Comparison of ENCODE assay signal across 30 mouse cellular contexts in the genomic region with DNA sequence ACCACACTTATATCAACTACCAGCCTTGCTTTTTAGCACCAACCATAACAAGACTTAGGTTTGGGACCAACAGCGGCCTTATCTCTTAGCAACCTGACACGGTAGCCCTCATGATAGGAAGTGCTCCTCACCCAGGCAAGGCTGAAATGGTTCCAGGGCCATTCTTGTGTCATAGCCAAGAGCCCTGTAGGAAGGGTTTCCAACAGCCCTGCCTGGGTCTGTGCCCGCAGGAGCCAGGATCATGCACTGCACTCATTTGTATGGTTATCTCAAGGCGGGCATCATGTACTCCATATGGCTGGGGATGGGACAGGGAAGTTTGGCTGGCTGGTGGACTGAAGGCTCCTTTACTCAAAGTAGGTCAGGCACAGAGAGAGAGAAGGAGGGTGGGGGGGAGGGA. TPM values are rescaled to one million over a fixed set of nuclear protein-coding genes. Genes with fewer than 3 reads are reported as not detected.
DNase-seq lines count a peak whose midpoint lies in the region; ATAC-seq lines count a peak whose summit lies in the region.
"Had no signal": no experiment of that assay in that cellular context is flagged by ENCODE, and none has a peak within 500 bp of the region (broad histone marks: within the 10 kb centered on the region; RNA-seq: fewer than 3 reads in every experiment).

No protein-coding gene starts in this region.

- ATAC-seq in heart, embryonic 12.5 days (ENCODE audit: insufficient number of reproducible peaks, low FRiP score): no peak
- no peak for ATAC-seq in hindbrain, embryonic 14.5 days (ENCODE audit: low FRiP score)
- no peak for ATAC-seq in neural tube, embryonic 15.5 days (ENCODE audit: low FRiP score)
- ATAC-seq: forebrain, embryonic 15.5 days; inflammation-experienced regulatory T-cells, adult 6 months; liver, embryonic 12.5 days; liver, postnatal 0 days had no signal

- no peak overlapping the region for H3K9ac ChIP-seq in heart, embryonic 12.5 days
- no peak overlapping the region for H3K9ac ChIP-seq in hindbrain, embryonic 14.5 days
- H3K9ac ChIP-seq in neural tube, embryonic 15.5 days (replicated peaks): no peak overlapping the region
- H3K9ac ChIP-seq: embryonic facial prominence, embryonic 12.5 days; forebrain, embryonic 15.5 days; heart, embryonic 13.5 days; hindbrain, embryonic 15.5 days; liver, embryonic 12.5 days; liver, postnatal 0 days; midbrain, embryonic 12.5 days; neural tube, embryonic 12.5 days had no signal

- WGBS in heart, embryonic 12.5 days: 68% methylated on average over 4 of the region's 4 CpGs
- 91% methylated on average over 4 of the region's 4 CpGs for WGBS in hindbrain, embryonic 14.5 days
- 92% methylated on average over 4 of the region's 4 CpGs for WGBS in neural tube, embryonic 15.5 days

- DNase-seq in heart, postnatal 14 days: peak; percentile 6 to 37
- DNase-seq in cerebellum, adult 11-12 months: peak; percentile 68
- DNase-seq in cerebellum, adult 8-10 months: peak; percentile 36
- peak; percentile 69 to 78 for DNase-seq in cerebellum, postnatal 25 days
- no peak for DNase-seq in hindbrain, embryonic 14.5 days (ENCODE audit: low spot score)
- DNase-seq: adrenal gland, postnatal 25 days; B cell, adult 2 months; gastrocnemius, postnatal 36 days; kidney, adult 11 months; kidney, postnatal 14 days; left cerebral cortex, postnatal 4 days; liver, postnatal 0 days; lung, postnatal 36 days; right cerebral cortex, postnatal 14 days; thymus, postnatal 4 days had no signal

- H3K9me3 ChIP-seq in heart, embryonic 12.5 days (replicated peaks): no peaks in the 10 kb centered on the region
- H3K9me3 ChIP-seq in hindbrain, embryonic 14.5 days (ENCODE audit: control insufficient read depth, low read length): no peaks in the 10 kb centered on the region
- H3K9me3 ChIP-seq in neural tube, embryonic 15.5 days (replicated peaks): no peaks in the 10 kb centered on the region
- H3K9me3 ChIP-seq: embryonic facial prominence, embryonic 12.5 days; forebrain, embryonic 15.5 days; heart, embryonic 13.5 days; hindbrain, embryonic 15.5 days; liver, embryonic 12.5 days; midbrain, embryonic 12.5 days; neural tube, embryonic 12.5 days had no signal

- intact Hi-C loops in heart, postnatal 14 days (cut with DNase I): no loop called here

- no peak overlapping the region for H3K4me3 ChIP-seq in heart, embryonic 12.5 days
- no peak overlapping the region for H3K4me3 ChIP-seq in hindbrain, embryonic 14.5 days (replicated peaks; ENCODE audit: low read length)
- no peak overlapping the region for H3K4me3 ChIP-seq in neural tube, embryonic 15.5 days (replicated peaks)
- H3K4me3 ChIP-seq: embryonic facial prominence, embryonic 12.5 days; forebrain, embryonic 15.5 days; heart, embryonic 13.5 days; hindbrain, embryonic 15.5 days; left cerebral cortex, adult 2 months; liver, embryonic 12.5 days; midbrain, embryonic 12.5 days; myocyte; neural tube, embryonic 12.5 days had no signal

- H3K27me3 ChIP-seq in heart, embryonic 12.5 days (replicated peaks): 0 out of 2 replicates have a peak, but pooled peaks cover 4% of the 10 kb centered on the region
- H3K27me3 ChIP-seq in hindbrain, embryonic 14.5 days (ENCODE audit: control insufficient read depth, insufficient read depth, low read length): no peaks in the 10 kb centered on the region
- H3K27me3 ChIP-seq in neural tube, embryonic 15.5 days (replicated peaks): no peaks in the 10 kb centered on the region
- H3K27me3 ChIP-seq: embryonic facial prominence, embryonic 12.5 days; forebrain, embryonic 15.5 days; hindbrain, embryonic 15.5 days; neural tube, embryonic 12.5 days had no signal

- peaks cover 13% of the 10 kb centered on the region for H3K4me1 ChIP-seq in heart, embryonic 12.5 days (replicated peaks)
- H3K4me1 ChIP-seq in hindbrain, embryonic 14.5 days (replicated peaks; ENCODE audit: control insufficient read depth, insufficient read depth, low read length): peaks cover 7% of the 10 kb centered on the region; the same call in 1 of the 2 replicates
- H3K4me1 ChIP-seq in neural tube, embryonic 15.5 days: peaks cover 10% of the 10 kb centered on the region
- H3K4me1 ChIP-seq: liver, embryonic 12.5 days had no signal

- H3K36me3 ChIP-seq in heart, embryonic 12.5 days: no peaks in the 10 kb centered on the region
- H3K36me3 ChIP-seq in hindbrain, embryonic 14.5 days (replicated peaks; ENCODE audit: control insufficient read depth, insufficient read depth): no peaks in the 10 kb centered on the region
- no peaks in the 10 kb centered on the region for H3K36me3 ChIP-seq in neural tube, embryonic 15.5 days
- H3K36me3 ChIP-seq: embryonic facial prominence, embryonic 12.5 days; forebrain, embryonic 15.5 days; heart, embryonic 13.5 days; hindbrain, embryonic 15.5 days; liver, embryonic 12.5 days; midbrain, embryonic 12.5 days; neural tube, embryonic 12.5 days had no signal

- no peak overlapping the region for H3K4me2 ChIP-seq in heart, embryonic 12.5 days
- no peak overlapping the region for H3K4me2 ChIP-seq in hindbrain, embryonic 14.5 days (replicated peaks)
- H3K4me2 ChIP-seq in neural tube, embryonic 15.5 days: no peak overlapping the region
- H3K4me2 ChIP-seq: embryonic facial prominence, embryonic 12.5 days; forebrain, embryonic 15.5 days; heart, embryonic 13.5 days; hindbrain, embryonic 15.5 days; liver, embryonic 12.5 days; midbrain, embryonic 12.5 days; neural tube, embryonic 12.5 days had no signal

- no peak overlapping the region for H3K27ac ChIP-seq in heart, embryonic 12.5 days (ENCODE audit: poor library complexity, severe bottlenecking)
- H3K27ac ChIP-seq in hindbrain, embryonic 14.5 days: no peak overlapping the region
- H3K27ac ChIP-seq in neural tube, embryonic 15.5 days (replicated peaks): no peak overlapping the region
- H3K27ac ChIP-seq: embryonic facial prominence, embryonic 12.5 days; forebrain, embryonic 15.5 days; heart, embryonic 13.5 days; hindbrain, embryonic 15.5 days; left cerebral cortex, adult 2 months; liver, embryonic 12.5 days; midbrain, embryonic 12.5 days; neural tube, embryonic 12.5 days had no signal

RNA-seq across cellular contexts. Expression of a gene that starts 3.9 kb away (rescaled TPM):
- total RNA-seq in heart, postnatal 14 days (2021): under 1 TPM; 0.07 to 0.24 TPM
- polyA plus RNA-seq in heart, embryonic 12.5 days (2016; fragmentation: Nextera tagmentation; extraction: Ambion mirVana): 0.28 and 0.29 TPM in 2 replicates
- 0.30 and 0.80 TPM in 2 replicates for polyA plus RNA-seq in hindbrain, embryonic 14.5 days (2014; fragmentation: Nextera tagmentation; extraction: Ambion mirVana)
- polyA plus RNA-seq in neural tube, embryonic 15.5 days (2015; fragmentation: Nextera tagmentation; extraction: Ambion mirVana): 0.27 and 0.31 TPM in 2 replicates
- total RNA-seq: hematopoietic stem cell, adult 5-6 weeks had no signal
- polyA plus RNA-seq: kidney, embryonic 14.5 days; small intestine, adult 2 months had no signal

RNA-seq across cellular contexts. Expression of a gene that starts 55.2 kb away (rescaled TPM):
- total RNA-seq in heart, postnatal 14 days (2021): 1 to 10 TPM; 2.6 to 2.9 TPM
- polyA plus RNA-seq in heart, embryonic 12.5 days (2016; fragmentation: Nextera tagmentation; extraction: Ambion mirVana): 6.4 and 6.7 TPM in 2 replicates
- polyA plus RNA-seq in hindbrain, embryonic 14.5 days (2014; fragmentation: Nextera tagmentation; extraction: Ambion mirVana): 10.8 and 12.3 TPM in 2 replicates
- 8.9 and 9.6 TPM in 2 replicates for polyA plus RNA-seq in neural tube, embryonic 15.5 days (2015; fragmentation: Nextera tagmentation; extraction: Ambion mirVana)
